Mouse (Mus musculus) gastrocnemius, postnatal 36 days (tissue): ENCODE measurements around the gene Ccz1. TPM values are rescaled to one million over a fixed set of nuclear protein-coding genes. Genes with fewer than 3 reads are reported as not detected.

ENCODE experiments used
- DNase-seq, 2 experiments: peaks; one replicate each; pipeline ENCODE4 v3.0.0; 2022
- intact Hi-C: fragments of 180-260 bp; cut with DNase I; formaldehyde crosslinking; loops from one replicate; pipeline ENCODE4 v1.15.1; 2025
- total RNA-seq, 2 experiments: library from RNA; stranded (reverse); gene quantifications; 2 replicates each; pipeline ENCODE4 v1.2.3; 2021

Ccz1 gene
- total RNA-seq, 2 experiments from 2014 or later: 35.4 to 37.0 TPM

- DNase-seq: no peak
- intact Hi-C loops: no loop called here
These were observed 15.3 kb downstream of the Ccz1 start for GRCm38 (mm10) chr5:143999409-143999808.

- no peak for DNase-seq
- intact Hi-C loops: no loop called here
These were observed 19.9 kb downstream of the Ccz1 start for GRCm38 (mm10) chr5:143994632-143995365.

GRCm38 (mm10) chr5:143993849-143994248, 20.8 kb downstream of the Ccz1 start:
- DNase-seq: no peak
- intact Hi-C loops: no loop called here

DNA sequence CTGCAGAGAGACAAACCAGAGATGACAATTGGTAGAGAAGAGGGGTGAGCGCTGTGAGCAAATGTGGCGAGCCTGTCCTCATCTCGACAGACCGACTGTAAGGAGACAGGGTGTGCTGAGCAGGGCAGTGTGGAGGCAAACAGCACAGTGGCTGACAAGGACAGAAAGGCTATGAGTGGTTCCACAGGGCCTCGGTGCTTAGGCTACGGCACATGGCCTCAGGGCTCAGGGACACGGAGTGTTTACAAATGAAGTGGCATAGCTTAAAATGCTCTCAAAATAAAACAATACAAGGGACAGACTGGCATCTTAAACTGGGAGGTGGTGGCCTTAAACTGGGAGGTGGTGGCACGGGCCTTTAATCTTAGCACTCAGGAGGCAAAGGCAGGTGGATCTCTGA, 21.4 kb downstream of the Ccz1 start:
- no peak for DNase-seq
- intact Hi-C loops: no loop called here

DNA sequence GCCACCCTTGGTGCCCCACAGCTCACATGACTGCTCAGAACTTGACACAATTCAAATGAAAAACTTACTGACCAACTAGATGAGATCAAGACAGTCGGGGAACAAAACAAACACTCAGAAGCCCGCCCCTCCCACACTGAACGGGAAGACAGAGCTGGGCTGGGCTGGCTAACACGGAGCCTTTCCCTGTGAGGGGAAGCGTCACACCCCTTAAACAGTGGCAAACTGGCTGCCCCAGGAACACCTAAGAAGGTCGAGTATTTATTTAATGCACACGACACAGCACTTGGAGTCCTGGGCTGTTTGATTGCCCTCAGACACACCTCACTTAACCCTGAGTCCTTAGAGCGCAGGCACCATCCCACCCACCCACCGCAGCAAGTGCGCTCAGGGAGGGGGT, 22.0 kb downstream of the Ccz1 start:
- no peak for DNase-seq
- intact Hi-C loops: no loop called here

- no peak for DNase-seq
- intact Hi-C loops: no loop called here
These were observed 24.6 kb downstream of the Ccz1 start for GRCm38 (mm10) chr5:143990086-143990485.

- intact Hi-C loops: no loop called here
- no peak for DNase-seq
These were observed 25.6 kb downstream of the Ccz1 start for GRCm38 (mm10) chr5:143989046-143989445.

- intact Hi-C loops: no loop called here
- no peak for DNase-seq
These were observed 27.1 kb downstream of the Ccz1 start for GRCm38 (mm10) chr5:143987596-143987995.

- DNase-seq: no peak
- intact Hi-C loops: no loop called here
These were observed 29.3 kb downstream of the Ccz1 start for GRCm38 (mm10) chr5:143985381-143985780.

DNA sequence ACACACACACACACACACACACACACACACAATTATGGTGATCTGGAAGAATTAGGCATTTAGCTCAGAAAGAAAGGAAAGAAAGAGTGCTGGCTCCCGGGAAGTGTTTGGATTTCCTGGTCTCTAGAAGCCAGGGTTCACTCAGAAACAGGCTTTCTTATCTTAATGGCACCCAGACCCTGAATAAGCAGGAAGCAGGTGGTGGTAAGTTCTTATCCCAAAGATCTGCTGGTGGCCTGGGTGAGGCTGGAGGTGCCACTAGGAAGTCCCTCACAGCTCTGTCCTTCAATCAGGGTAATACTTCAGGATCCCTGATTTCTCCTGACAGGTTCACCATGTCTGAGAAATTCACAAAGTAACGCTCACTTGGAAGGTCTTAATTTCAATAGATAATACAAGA, 32.3 kb downstream of the Ccz1 start:
- DNase-seq: no peak
- intact Hi-C loops: no loop called here

DNA sequence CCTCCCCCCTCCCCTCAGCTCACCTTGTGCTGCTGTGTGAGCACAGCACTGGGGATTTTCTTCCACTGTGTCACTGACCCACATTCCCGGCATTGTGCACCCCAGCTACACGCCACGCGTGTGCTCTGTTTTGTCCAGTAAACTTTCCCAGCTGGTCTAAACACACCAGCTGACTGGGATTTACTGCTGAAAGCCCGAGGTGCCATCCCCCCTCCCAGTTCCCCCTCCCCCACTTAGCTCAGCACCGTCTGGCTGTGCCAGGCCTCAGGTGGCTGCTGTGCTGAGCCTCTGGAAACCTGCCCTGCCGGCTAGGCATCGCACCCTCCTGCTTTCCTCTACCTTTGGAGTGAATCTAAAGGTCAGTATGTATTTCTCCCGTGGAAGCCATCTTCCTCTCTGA, 33.8 kb downstream of the Ccz1 start:
- intact Hi-C loops: no loop called here
- no peak for DNase-seq

GRCm38 (mm10) chr5:143976726-143977431, 37.8 kb downstream of the Ccz1 start:
- intact Hi-C loops: no loop called here
- peak in 1 of 2 experiments; percentile 4 for DNase-seq

- intact Hi-C loops: no loop called here
- no peak for DNase-seq
These were observed 38.4 kb downstream of the Ccz1 start for GRCm38 (mm10) chr5:143976232-143976631.

- no peak for DNase-seq
- intact Hi-C loops: no loop called here
These were observed 39.1 kb downstream of the Ccz1 start for GRCm38 (mm10) chr5:143975631-143975933.

DNA sequence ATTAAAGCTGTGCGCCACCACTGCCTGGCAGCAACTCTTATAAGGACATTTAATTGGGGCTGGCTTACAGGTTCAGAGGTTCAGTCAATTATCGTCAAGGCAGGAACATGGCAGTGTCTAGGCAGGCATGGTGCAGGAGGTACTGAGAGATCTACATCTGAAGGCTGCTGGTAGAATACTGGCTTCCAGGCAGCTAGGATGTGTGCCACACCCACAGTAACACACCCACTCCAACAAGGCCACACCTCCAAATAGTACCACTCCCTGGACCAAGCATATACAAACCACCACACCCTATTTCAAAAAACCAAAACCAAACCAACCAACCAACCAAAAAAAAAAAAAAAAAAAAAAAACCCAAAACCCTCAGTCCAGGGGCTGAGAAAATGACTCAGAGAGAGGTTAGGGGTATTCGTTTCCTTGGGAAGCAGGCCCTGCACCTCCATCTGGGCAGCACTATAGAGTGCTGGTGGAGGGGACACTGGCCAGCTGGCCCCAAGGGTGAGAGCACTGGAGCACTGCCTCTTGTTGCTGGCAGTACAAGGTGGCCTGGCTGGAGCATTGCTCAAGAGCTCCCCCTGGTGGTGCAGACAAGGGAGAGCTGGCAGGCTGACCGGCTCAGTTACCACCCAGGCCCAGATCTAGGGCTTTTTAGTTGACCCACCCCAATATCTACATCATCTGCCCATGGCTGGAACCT, 39.6 kb downstream of the Ccz1 start:
- intact Hi-C loops: no loop called here
- DNase-seq: peak; percentile 38 to 61

GRCm38 (mm10) chr5:143972628-143973027, 42.0 kb downstream of the Ccz1 start:
- DNase-seq: no peak
- intact Hi-C loops: no loop called here

GRCm38 (mm10) chr5:143966671-143967070, 48.0 kb downstream of the Ccz1 start:
- no peak for DNase-seq
- intact Hi-C loops: no loop called here

GRCm38 (mm10) chr5:143965586-143966345, 48.9 kb downstream of the Ccz1 start:
- intact Hi-C loops: no loop called here
- no peak for DNase-seq

DNA sequence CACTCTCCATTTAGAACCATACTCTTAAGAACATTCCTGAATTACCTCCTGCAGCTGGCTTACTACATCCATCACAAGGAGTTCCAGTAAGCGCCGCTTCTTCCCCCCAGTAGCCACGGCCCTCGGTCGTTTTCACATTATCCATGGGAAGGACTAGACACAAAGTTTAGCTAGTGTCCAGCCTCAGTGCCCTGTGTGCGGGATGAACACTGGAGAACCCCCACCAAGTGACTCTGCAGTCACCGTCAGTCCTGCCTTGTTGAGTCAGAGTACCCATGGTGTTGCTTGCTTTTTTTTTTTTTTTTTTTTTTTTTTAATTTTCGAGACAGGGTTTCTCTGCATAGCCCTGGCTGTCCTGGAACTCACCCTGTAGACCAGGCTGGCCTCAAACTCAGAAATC, 53.5 kb downstream of the Ccz1 start:
- intact Hi-C loops: no loop called here
- DNase-seq: no peak

- intact Hi-C loops: no loop called here
- no peak for DNase-seq
These were observed 55.1 kb downstream of the Ccz1 start for GRCm38 (mm10) chr5:143959551-143959950.

DNA sequence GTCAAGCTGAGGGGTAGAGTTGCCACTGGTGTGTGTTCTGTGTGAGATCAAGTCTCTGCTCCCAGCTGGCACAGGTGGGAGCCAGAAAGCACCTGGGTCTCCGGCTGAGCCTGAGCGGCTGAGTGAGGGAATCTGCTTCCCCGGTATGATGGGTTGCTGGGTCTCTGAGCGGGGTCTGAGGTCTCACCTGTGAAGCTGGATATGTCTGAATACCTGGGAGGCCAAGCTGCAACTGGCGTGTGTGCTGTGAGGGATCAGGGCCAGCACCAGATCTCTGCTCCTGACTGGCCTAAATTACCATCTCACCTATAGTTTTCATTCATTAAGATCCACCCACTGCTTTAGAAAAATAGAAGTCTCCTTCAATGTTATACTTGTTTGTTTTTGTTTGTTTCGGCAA, 57.6 kb downstream of the Ccz1 start:
- no peak for DNase-seq
- intact Hi-C loops: no loop called here
